Mouse (Mus musculus): Measurements from ENCODE around the gene Sox6. TPM values are rescaled to one million over a fixed set of nuclear protein-coding genes. Genes with fewer than 3 reads are reported as not detected.
A peak's percentile ranks its signal among the peaks of the same experiment; 100 is the strongest.

Gene Sox6
- polyA plus RNA-seq, 1 experiment from 2014 or later, result 24.3 TPM

DNA sequence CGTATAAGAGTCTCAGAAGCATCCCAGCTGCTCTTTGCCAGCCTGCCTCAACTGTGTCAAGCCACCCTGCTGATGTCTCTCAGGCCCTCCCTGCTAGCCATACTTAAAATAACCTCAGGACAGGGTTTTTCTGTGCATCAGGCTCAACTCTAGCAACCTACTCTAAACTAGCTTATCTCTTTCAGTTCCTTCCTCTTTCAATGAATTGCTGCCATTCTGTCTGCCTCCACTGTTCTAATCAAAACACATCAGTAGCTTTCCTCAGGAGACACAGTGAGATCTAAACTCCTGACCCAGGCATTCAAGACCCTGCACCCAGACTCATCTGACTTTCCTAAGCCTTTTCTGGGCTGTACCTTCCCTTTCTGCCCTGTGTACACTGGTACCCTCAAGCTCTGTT is 219.5 kb downstream of the Sox6 start:
- Histone ChIP-seq H3K4me1 (replicated peaks; ENCODE audit: insufficient read depth, low read length) (no peaks in the 10 kb centered on the region), H3K36me3 (ENCODE audit: insufficient read depth, low read length) (no peaks in the 10 kb centered on the region), H3K9ac (ENCODE audit: low read depth, low read length) (no peak overlapping the region), H3K9me3 (replicated peaks; ENCODE audit: low read length) (no peaks in the 10 kb centered on the region), H3K27me3 (ENCODE audit: insufficient read depth, low read length) (no peaks in the 10 kb centered on the region), H3K4me2 (ENCODE audit: low read length) (no peak overlapping the region), H3K27ac (no peak overlapping the region), H3K4me3 (replicated peaks; ENCODE audit: low read depth, low read length) (no peak overlapping the region)
- ATAC-seq (replicated peaks; ENCODE audit: low FRiP score, low read depth) (no peak), DNase-seq (ENCODE audit: low spot score) (no peak)
- no peak for TF ChIP-seq CTCF (IDR thresholded peaks at IDR 0.05; ENCODE audit: low read depth)
- WGBS, result 32% methylated on average over 1 of the region's 1 CpGs

DNA sequence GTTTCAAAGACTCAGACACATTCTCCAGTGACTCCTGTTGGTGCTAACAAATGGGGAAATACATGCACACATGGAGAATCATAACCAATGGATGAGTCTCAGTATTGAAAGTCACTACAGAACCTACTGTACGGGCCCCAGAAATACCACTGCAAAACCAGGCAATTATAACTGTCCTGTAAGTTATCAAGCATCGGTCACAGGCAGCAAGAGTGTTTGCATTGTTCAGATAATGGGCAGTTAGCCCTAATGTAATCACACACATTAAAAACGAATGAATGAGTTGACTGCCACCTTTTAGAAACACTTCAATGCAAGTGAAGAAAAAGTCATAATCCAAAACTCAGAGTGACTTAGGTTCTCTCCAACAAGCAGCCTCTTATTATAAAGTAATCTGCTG is 235.3 kb downstream of the Sox6 start:
- no peak for TF ChIP-seq CTCF (IDR thresholded peaks at IDR 0.05; ENCODE audit: low read depth)
- Histone ChIP-seq H3K4me1 (replicated peaks; ENCODE audit: insufficient read depth, low read length) (no peaks in the 10 kb centered on the region), H3K27me3 (ENCODE audit: insufficient read depth, low read length) (no peaks in the 10 kb centered on the region), H3K9me3 (replicated peaks; ENCODE audit: low read length) (no peaks in the 10 kb centered on the region), H3K9ac (ENCODE audit: low read depth, low read length) (no peak overlapping the region), H3K4me2 (ENCODE audit: low read length) (no peak overlapping the region), H3K27ac (no peak overlapping the region), H3K36me3 (ENCODE audit: insufficient read depth, low read length) (no peaks in the 10 kb centered on the region), H3K4me3 (replicated peaks; ENCODE audit: low read depth, low read length) (no peak overlapping the region)
- DNase-seq (ENCODE audit: low spot score) (no peak), ATAC-seq (replicated peaks; ENCODE audit: low FRiP score, low read depth) (no peak)
- WGBS, result 65% methylated on average over 3 of the region's 3 CpGs

DNA sequence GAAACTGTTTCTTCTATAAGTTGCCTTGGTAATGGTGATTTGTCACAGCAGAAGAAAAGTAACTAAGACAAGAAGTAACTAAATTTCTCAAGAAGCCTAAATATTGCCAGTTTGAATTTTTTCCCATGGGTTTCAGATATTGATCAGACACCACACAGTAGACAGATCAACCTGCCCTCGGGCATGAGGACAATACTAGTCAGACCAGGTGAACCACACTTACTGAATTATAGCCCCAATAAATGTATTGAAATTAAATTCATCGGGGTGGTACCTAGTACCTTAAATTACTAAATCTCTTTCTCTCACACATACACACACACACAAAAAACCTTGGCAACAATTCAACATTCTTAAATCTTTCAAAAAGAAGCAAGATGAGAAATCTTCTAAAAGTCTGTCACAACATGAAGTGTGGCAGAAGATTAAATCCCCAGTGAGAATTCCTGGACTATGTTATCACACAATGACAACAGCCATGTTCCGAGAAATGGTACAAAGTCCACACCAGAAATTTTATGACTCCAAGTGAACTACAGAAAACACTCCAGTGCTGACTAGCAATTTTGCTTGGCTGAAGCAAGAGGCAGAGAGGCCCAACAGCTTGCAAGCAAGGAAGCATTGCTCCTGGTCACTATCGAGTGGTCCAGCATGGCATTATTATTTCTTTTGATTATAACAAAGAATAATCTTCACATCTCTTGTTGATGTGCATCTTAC is 244.3 kb downstream of the Sox6 start:
- Histone ChIP-seq H3K4me1 (replicated peaks; ENCODE audit: insufficient read depth, low read length) (no peaks in the 10 kb centered on the region), H3K27me3 (ENCODE audit: insufficient read depth, low read length) (no peaks in the 10 kb centered on the region), H3K36me3 (ENCODE audit: insufficient read depth, low read length) (no peaks in the 10 kb centered on the region), H3K9me3 (replicated peaks; ENCODE audit: low read length) (no peaks in the 10 kb centered on the region), H3K9ac (ENCODE audit: low read depth, low read length) (no peak overlapping the region), H3K4me3 (replicated peaks; ENCODE audit: low read depth, low read length) (no peak overlapping the region), H3K27ac (no peak overlapping the region), H3K4me2 (ENCODE audit: low read length) (no peak overlapping the region)
- DNase-seq (ENCODE audit: low spot score) (no peak), ATAC-seq (replicated peaks; ENCODE audit: low FRiP score, low read depth) (no peak)
- 80% methylated on average over 4 of the region's 4 CpGs for WGBS
- no peak for TF ChIP-seq CTCF (IDR thresholded peaks at IDR 0.05; ENCODE audit: low read depth)

GRCm38 (mm10) chr7:115792841-115793240 is 245.8 kb downstream of the Sox6 start:
- Histone ChIP-seq H3K4me3 (replicated peaks; ENCODE audit: low read depth, low read length) (no peak overlapping the region), H3K36me3 (ENCODE audit: insufficient read depth, low read length) (no peaks in the 10 kb centered on the region), H3K27ac (no peak overlapping the region), H3K9ac (ENCODE audit: low read depth, low read length) (no peak overlapping the region), H3K4me1 (replicated peaks; ENCODE audit: insufficient read depth, low read length) (no peaks in the 10 kb centered on the region), H3K9me3 (replicated peaks; ENCODE audit: low read length) (no peaks in the 10 kb centered on the region), H3K27me3 (ENCODE audit: insufficient read depth, low read length) (no peaks in the 10 kb centered on the region), H3K4me2 (ENCODE audit: low read length) (no peak overlapping the region)
- ATAC-seq (replicated peaks; ENCODE audit: low FRiP score, low read depth), result no peak
- no peak for TF ChIP-seq CTCF (IDR thresholded peaks at IDR 0.05; ENCODE audit: low read depth)
- 58% methylated on average over 2 of the region's 2 CpGs for WGBS
- no peak for DNase-seq (ENCODE audit: low spot score)

DNA sequence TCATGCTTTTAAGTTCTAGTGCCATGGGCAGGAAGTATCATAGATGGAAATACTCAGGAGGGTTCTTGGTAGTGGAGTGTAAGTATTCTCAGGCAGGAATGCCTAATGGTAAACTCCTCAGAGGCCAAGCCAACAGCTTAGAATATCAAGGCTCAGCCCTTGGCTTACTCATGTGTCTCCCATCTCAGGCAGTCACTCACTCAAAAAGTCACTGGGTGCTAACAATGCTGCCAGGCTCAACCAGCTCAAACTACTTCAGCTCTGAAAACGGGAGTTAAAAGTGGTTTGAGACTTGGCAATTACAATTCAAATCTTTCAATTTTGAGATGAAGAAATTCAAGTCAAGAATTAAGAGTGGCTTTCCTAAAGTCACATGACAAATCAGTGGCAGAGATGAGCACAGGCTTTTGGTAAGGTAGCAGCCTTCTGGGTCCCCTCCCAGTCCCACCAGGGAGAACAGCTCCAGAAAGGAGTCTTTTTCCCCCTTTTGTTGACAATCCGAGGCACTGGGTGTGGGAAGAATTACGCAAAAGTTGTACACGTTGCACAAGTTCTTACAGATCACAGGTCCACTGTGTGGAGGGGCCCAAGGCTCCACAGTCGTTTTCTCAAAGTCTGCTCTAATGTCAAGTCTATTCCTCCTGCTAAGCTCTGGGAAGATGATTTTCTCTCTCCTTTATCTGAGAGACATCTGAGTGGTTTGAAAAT is 249.3 kb downstream of the Sox6 start:
- no peak for TF ChIP-seq CTCF (IDR thresholded peaks at IDR 0.05; ENCODE audit: low read depth)
- no peaks in the 10 kb centered on the region for H3K9me3 ChIP-seq (replicated peaks; ENCODE audit: low read length)
- ATAC-seq (replicated peaks; ENCODE audit: low FRiP score, low read depth), result no peak

DNA sequence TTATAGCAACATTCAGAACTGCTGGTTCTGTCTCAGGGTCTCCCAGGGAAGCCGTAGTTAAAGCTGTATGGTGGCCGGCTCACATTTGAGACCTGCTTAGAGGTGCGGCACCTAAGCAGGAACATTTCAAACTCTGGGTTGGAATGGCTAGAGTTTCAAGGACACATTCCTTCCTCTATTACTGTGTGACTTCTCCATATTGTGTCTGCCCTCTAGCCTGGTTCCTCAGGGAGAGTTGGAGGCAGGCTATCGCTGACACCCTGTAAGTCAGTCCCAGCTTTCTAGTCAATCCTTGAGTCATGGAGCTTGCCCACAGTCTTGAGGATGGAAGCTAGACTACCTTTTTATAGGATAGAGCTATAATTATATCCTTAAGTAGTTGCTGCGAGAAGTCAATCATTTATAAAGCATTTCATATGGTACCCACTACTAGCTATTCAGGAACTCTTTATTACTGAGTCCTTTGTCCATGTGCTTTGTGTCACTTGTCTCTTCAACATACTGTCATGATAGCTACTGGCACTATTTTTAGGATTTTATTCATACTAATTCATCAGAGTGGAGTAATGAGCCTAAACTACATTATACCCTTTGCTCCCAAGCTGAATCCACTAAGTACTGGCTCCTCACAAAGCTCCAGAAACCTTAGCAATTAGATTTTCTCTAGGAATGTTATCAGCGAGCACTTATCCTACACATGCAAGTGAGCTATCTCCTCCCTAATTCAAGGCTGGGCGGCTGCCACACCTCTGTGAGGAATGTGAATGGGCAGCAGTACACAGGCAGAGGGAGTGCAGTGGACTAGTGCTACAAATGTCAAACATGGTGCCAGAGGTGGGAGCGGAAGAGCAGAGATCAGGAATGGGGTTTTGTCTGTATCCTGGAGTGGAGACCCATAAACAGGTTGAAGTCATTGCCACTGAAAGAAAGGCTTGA is 254.3 kb downstream of the Sox6 start:
- TF ChIP-seq CTCF (IDR thresholded peaks at IDR 0.05; ENCODE audit: low read depth), result no peak
- peak; percentile 3 for DNase-seq (ENCODE audit: low spot score)
- no peak overlapping the region for H3K4me2 ChIP-seq (ENCODE audit: low read length)
- H3K9ac ChIP-seq (ENCODE audit: low read depth, low read length), result no peak overlapping the region
- H3K27me3 ChIP-seq (ENCODE audit: insufficient read depth, low read length), result no peaks in the 10 kb centered on the region
- H3K36me3 ChIP-seq (ENCODE audit: insufficient read depth, low read length), result no peaks in the 10 kb centered on the region
- H3K9me3 ChIP-seq (replicated peaks; ENCODE audit: low read length), result no peaks in the 10 kb centered on the region
- no peak for ATAC-seq (replicated peaks; ENCODE audit: low FRiP score, low read depth)
- H3K4me3 ChIP-seq (replicated peaks; ENCODE audit: low read depth, low read length), result no peak overlapping the region
- no peak overlapping the region for H3K27ac ChIP-seq
- WGBS, result 82% methylated on average over 8 of the region's 8 CpGs
- no peaks in the 10 kb centered on the region for H3K4me1 ChIP-seq (replicated peaks; ENCODE audit: insufficient read depth, low read length)

More for the DNA sequence above, 249.3 kb downstream of the Sox6 start:
- no peak overlapping the region for H3K4me2 ChIP-seq (ENCODE audit: low read length)
- no peaks in the 10 kb centered on the region for H3K4me1 ChIP-seq (replicated peaks; ENCODE audit: insufficient read depth, low read length)
- H3K4me3 ChIP-seq (replicated peaks; ENCODE audit: low read depth, low read length), result no peak overlapping the region
- no peak overlapping the region for H3K27ac ChIP-seq
- 73% methylated on average over 5 of the region's 5 CpGs for WGBS
- no peaks in the 10 kb centered on the region for H3K36me3 ChIP-seq (ENCODE audit: insufficient read depth, low read length)
- no peak for DNase-seq (ENCODE audit: low spot score)
- no peak overlapping the region for H3K9ac ChIP-seq (ENCODE audit: low read depth, low read length)
- no peaks in the 10 kb centered on the region for H3K27me3 ChIP-seq (ENCODE audit: insufficient read depth, low read length)

All from kidney, postnatal 0 days (tissue).